Mouse (Mus musculus): ENCODE results near the gene 1700020D05Rik.

DNA sequence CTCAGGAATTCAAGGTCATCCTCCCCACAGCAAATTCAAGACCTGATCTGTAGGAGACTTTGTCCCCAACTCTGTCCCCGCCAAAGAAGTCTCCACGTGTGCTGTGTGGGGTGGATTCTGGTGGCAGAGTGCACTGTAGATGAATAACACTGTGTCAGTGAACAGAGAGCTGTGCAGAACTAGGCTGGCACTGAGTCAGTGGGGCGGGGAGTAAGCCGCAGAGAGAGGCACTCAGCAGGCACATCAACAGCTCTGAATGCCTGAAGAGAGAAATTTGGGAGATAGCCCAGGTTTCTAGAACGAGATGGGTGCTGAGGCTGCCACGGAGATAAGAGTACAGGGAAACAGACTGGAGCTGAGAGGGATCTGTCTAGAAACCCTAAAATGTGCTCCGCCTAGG is 44.6 kb downstream of the 1700020D05Rik start:
- TF ChIP-seq POLR2A (IDR thresholded peaks at IDR 0.05; ENCODE audit: insufficient read depth, low read depth, low read length) (no peak), CTCF (IDR thresholded peaks at IDR 0.05) (no peak)

All from heart, adult 2 months (tissue).